Mouse (Mus musculus) liver, postnatal 0 days (tissue): ENCODE measurements around the gene Dnmt3b.

ENCODE experiments used
- CTCF ChIP-seq: sonication (generic); IDR thresholded peaks from 2 replicates; pipeline ENCODE4 v1.5.1; 2016; ENCODE audit warnings: antibody characterized with exemption, low read depth
- EP300 ChIP-seq: IDR thresholded peaks from 2 replicates; pipeline ENCODE4 v1.6.1; 2016; ENCODE audit warnings: antibody characterized with exemption, low read depth, mild to moderate bottlenecking

- TF ChIP-seq EP300, result no peak
- no peak for TF ChIP-seq CTCF
Measured at GRCm38 (mm10) chr2:153600667-153601648, 48.3 kb upstream of the Dnmt3b start.
